Mouse (Mus musculus) MEL (cell line): ENCODE data around the gene Rragc. TPM values are rescaled to one million over a fixed set of nuclear protein-coding genes. Genes with fewer than 3 reads are reported as not detected.

Source experiments
- DNase-seq: peaks from one replicate; pipeline ENCODE4 v3.0.0; 2011; ENCODE audit warnings: low read depth, low spot score
- H3K27ac ChIP-seq: 2 replicates; pipeline ENCODE4 v1.5.1; 2012; ENCODE audit warnings: low read depth, mild to moderate bottlenecking, control low read depth, low read length, moderate library complexity; ENCODE audit not compliant: control insufficient read depth
- H3K27me3 ChIP-seq, 2 experiments: fragments of 150-350 bp in 1 of 2; sonication (generic) in 1 of 2; 2 replicates each; pipeline ENCODE4 v1.6.1; 2012; ENCODE audit warnings: low read length in 2 of 2, mild to moderate bottlenecking in 2 of 2, improper control_type of control experiment in 1 of 2, moderate library complexity in 1 of 2; ENCODE audit not compliant: insufficient read depth in 2 of 2, control insufficient read depth in 1 of 2
- H3K36me3 ChIP-seq, 2 experiments: 2 replicates each; pipeline ENCODE4 v1.6.1; 2012 to 2014; ENCODE audit warnings: low read length in 2 of 2, improper control_type of control experiment in 1 of 2, inconsistent platforms in 1 of 2, mild to moderate bottlenecking in 1 of 2; ENCODE audit not compliant: insufficient read depth in 2 of 2, control insufficient read depth in 1 of 2
- H3K4me1 ChIP-seq, 2 experiments: fragments of 150-350 bp in 1 of 2; sonication (generic) in 1 of 2; 2 replicates each; pipeline ENCODE4 v1.6.1; 2012; ENCODE audit warnings: low read length in 2 of 2, improper control_type of control experiment in 1 of 2, mild to moderate bottlenecking in 1 of 2; ENCODE audit not compliant: insufficient read depth in 2 of 2, control insufficient read depth in 1 of 2
- H3K4me3 ChIP-seq, 2 experiments: fragments of 150-350 bp in 1 of 2; sonication (generic) in 1 of 2; 2 replicates each; pipeline ENCODE4 v1.5.1; 2012; ENCODE audit warnings: low read depth in 2 of 2, low read length in 2 of 2, mild to moderate bottlenecking in 2 of 2, moderate library complexity in 2 of 2, control low read depth in 1 of 2, improper control_type of control experiment in 1 of 2; ENCODE audit not compliant: control insufficient read depth in 1 of 2, insufficient read depth in 1 of 2
- H3K79me2 ChIP-seq: 2 replicates; pipeline ENCODE4 v1.6.1; 2012; ENCODE audit warnings: mild to moderate bottlenecking, low read length, moderate library complexity; ENCODE audit not compliant: control insufficient read depth, poor library complexity, insufficient read depth
- H3K9ac ChIP-seq: 2 replicates; pipeline ENCODE4 v1.6.1; 2012; ENCODE audit warnings: low read depth, mild to moderate bottlenecking, control low read depth, low read length, moderate library complexity; ENCODE audit not compliant: control insufficient read depth, poor library complexity, severe bottlenecking
- H3K9me3 ChIP-seq: fragments of 150-350 bp; sonication (generic); replicated peaks from 2 replicates; pipeline ENCODE4 v1.6.1; 2012; ENCODE audit warnings: mild to moderate bottlenecking, low read length, improper control_type of control experiment, moderate library complexity; ENCODE audit not compliant: insufficient read depth
- BHLHE40 ChIP-seq: IDR thresholded peaks from 2 replicates; pipeline ENCODE4 v1.6.1; 2012; ENCODE audit warnings: low read depth, mild to moderate bottlenecking, inconsistent platforms, low read length, improper control_type of control experiment, borderline replicate concordance
- CHD1 ChIP-seq: IDR thresholded peaks from 2 replicates; pipeline ENCODE4 v1.6.1; 2012; ENCODE audit warnings: low read depth, mild to moderate bottlenecking, inconsistent platforms, low read length, improper control_type of control experiment
- CHD2 ChIP-seq: IDR thresholded peaks from 2 replicates; pipeline ENCODE4 v1.6.1; 2011; ENCODE audit warnings: low read length, improper control_type of control experiment
- CTCF ChIP-seq, 3 experiments: IDR thresholded peaks in 2 of 3; conservative IDR thresholded peaks in 1 of 3; 2 replicates each; pipeline ENCODE4 v1.5.1; 2011 to 2012; ENCODE audit warnings: low read length in 3 of 3, low read depth in 2 of 3, mild to moderate bottlenecking in 2 of 3, improper control_type of control experiment in 1 of 3, inconsistent platforms in 1 of 3, mixed read lengths in 1 of 3, moderate library complexity in 1 of 3; ENCODE audit not compliant: control insufficient read depth in 1 of 3, insufficient read depth in 1 of 3, poor library complexity in 1 of 3, severe bottlenecking in 1 of 3
- E2F4 ChIP-seq: IDR thresholded peaks from 2 replicates; pipeline ENCODE4 v1.6.1; 2011; ENCODE audit warnings: low read depth, low read length, improper control_type of control experiment, borderline replicate concordance
- ELF1 ChIP-seq: IDR thresholded peaks from 2 replicates; pipeline ENCODE4 v1.6.1; 2014; ENCODE audit warnings: low read depth, mild to moderate bottlenecking, inconsistent platforms, low read length, improper control_type of control experiment, moderate library complexity
- ETS1 ChIP-seq: IDR thresholded peaks from 2 replicates; pipeline ENCODE4 v1.6.1; 2012; ENCODE audit warnings: low read depth, mild to moderate bottlenecking, inconsistent platforms, low read length, improper control_type of control experiment, moderate library complexity
- GABPA ChIP-seq: IDR thresholded peaks from 2 replicates; pipeline ENCODE4 v1.6.1; 2012; ENCODE audit warnings: low read depth, mild to moderate bottlenecking, inconsistent platforms, low read length, improper control_type of control experiment, moderate library complexity
- KAT2A ChIP-seq: conservative IDR thresholded peaks from 2 replicates; pipeline ENCODE4 v1.6.1; 2012; ENCODE audit warnings: low read depth, low read length, improper control_type of control experiment, inconsistent platforms
- MAFK ChIP-seq: IDR thresholded peaks from 2 replicates; pipeline ENCODE4 v1.6.1; 2011; ENCODE audit warnings: low read depth, mild to moderate bottlenecking, low read length, improper control_type of control experiment, borderline replicate concordance
- MAX ChIP-seq: IDR thresholded peaks from 2 replicates; pipeline ENCODE4 v1.6.1; 2011; ENCODE audit warnings: low read length, improper control_type of control experiment
- MAZ ChIP-seq: IDR thresholded peaks from 2 replicates; pipeline ENCODE4 v1.6.1; 2012; ENCODE audit warnings: low read depth, mild to moderate bottlenecking, inconsistent platforms, low read length, improper control_type of control experiment
- MEF2A ChIP-seq: IDR thresholded peaks from 2 replicates; pipeline ENCODE4 v1.6.1; 2014; ENCODE audit warnings: low read depth, mild to moderate bottlenecking, inconsistent platforms, low read length, improper control_type of control experiment; ENCODE audit not compliant: poor library complexity, insufficient replicate concordance, severe bottlenecking; ENCODE audit errors: extremely low read depth
- MXI1 ChIP-seq: IDR thresholded peaks from 2 replicates; pipeline ENCODE4 v1.6.1; 2011; ENCODE audit warnings: mild to moderate bottlenecking, low read depth, low read length, improper control_type of control experiment
- MYB ChIP-seq: IDR thresholded peaks from 2 replicates; pipeline ENCODE4 v1.6.1; 2011; ENCODE audit warnings: mild to moderate bottlenecking, low read depth, low read length, improper control_type of control experiment
- NELFE ChIP-seq: IDR thresholded peaks from 2 replicates; pipeline ENCODE4 v1.6.1; 2011; ENCODE audit warnings: low read depth, low read length, improper control_type of control experiment
- NRF1 ChIP-seq: IDR thresholded peaks from 2 replicates; pipeline ENCODE4 v1.6.1; 2014; ENCODE audit warnings: low read depth, mild to moderate bottlenecking, inconsistent platforms, low read length, improper control_type of control experiment, moderate library complexity; ENCODE audit not compliant: poor library complexity, insufficient read depth, severe bottlenecking
- POLR2A ChIP-seq, 2 experiments: IDR thresholded peaks; 2 replicates each; pipeline ENCODE4 v1.6.1; 2011 to 2012; ENCODE audit warnings: low read length in 2 of 2, mild to moderate bottlenecking in 2 of 2, control low read depth in 1 of 2, improper control_type of control experiment in 1 of 2, low read depth in 1 of 2, moderate library complexity in 1 of 2; ENCODE audit not compliant: control insufficient read depth in 1 of 2, insufficient read depth in 1 of 2, poor library complexity in 1 of 2
- POLR2AphosphoS2 ChIP-seq: IDR thresholded peaks from 2 replicates; pipeline ENCODE4 v1.6.1; 2011; ENCODE audit warnings: low read length, improper control_type of control experiment
- RCOR1 ChIP-seq: IDR thresholded peaks from 2 replicates; pipeline ENCODE4 v1.6.1; 2012; ENCODE audit warnings: low read depth, mild to moderate bottlenecking, inconsistent platforms, low read length, improper control_type of control experiment
- SIN3A ChIP-seq: IDR thresholded peaks from 2 replicates; pipeline ENCODE4 v1.6.1; 2012; ENCODE audit warnings: low read length, improper control_type of control experiment, inconsistent platforms
- SMC3 ChIP-seq: IDR thresholded peaks from 2 replicates; pipeline ENCODE4 v1.6.1; 2011; ENCODE audit warnings: low read depth, low read length, improper control_type of control experiment
- TAL1 ChIP-seq: IDR thresholded peaks from 2 replicates; pipeline ENCODE4 v1.6.1; 2012; ENCODE audit warnings: mild to moderate bottlenecking, inconsistent platforms, low read length, moderate library complexity, mixed read lengths
- TBP ChIP-seq: IDR thresholded peaks from 2 replicates; pipeline ENCODE4 v1.8.0; 2011; ENCODE audit warnings: low read depth, low read length, improper control_type of control experiment
- TCF12 ChIP-seq: IDR thresholded peaks from 2 replicates; pipeline ENCODE4 v1.6.1; 2014; ENCODE audit warnings: low read depth, mild to moderate bottlenecking, inconsistent platforms, low read length, improper control_type of control experiment, moderate library complexity
- USF1 ChIP-seq: IDR thresholded peaks from 2 replicates; pipeline ENCODE4 v1.6.1; 2014; ENCODE audit warnings: low read depth, mild to moderate bottlenecking, inconsistent platforms, low read length, improper control_type of control experiment, moderate library complexity
- USF2 ChIP-seq, 2 experiments: IDR thresholded peaks; 2 replicates each; pipeline ENCODE4 v1.6.1; 2011 to 2012; ENCODE audit warnings: improper control_type of control experiment in 2 of 2, low read length in 2 of 2, borderline replicate concordance in 1 of 2, inconsistent platforms in 1 of 2, low read depth in 1 of 2, mild to moderate bottlenecking in 1 of 2; ENCODE audit not compliant: insufficient read depth in 1 of 2
- ZKSCAN1 ChIP-seq: IDR thresholded peaks from 2 replicates; pipeline ENCODE4 v1.6.1; 2012; ENCODE audit warnings: low read depth, mild to moderate bottlenecking, inconsistent platforms, low read length, improper control_type of control experiment, moderate library complexity
- ZNF384 ChIP-seq: IDR thresholded peaks from 2 replicates; pipeline ENCODE4 v1.6.1; 2012; ENCODE audit warnings: low read depth, mild to moderate bottlenecking, inconsistent platforms, low read length, improper control_type of control experiment
- polyA plus RNA-seq, 2 experiments: library from polyadenylated mRNA; stranded (reverse) in 1 of 2; unstranded in 1 of 2; fragments of >175 nt in 1 of 2; fragments of >200 nt in 1 of 2; gene quantifications; 2 replicates each; pipeline versions ENCODE4 v1.2.1 to v1.2.4; 2012; ENCODE audit warnings: low replicate concordance in 2 of 2, low read depth in 1 of 2; ENCODE audit not compliant: insufficient read length in 2 of 2, insufficient read depth in 1 of 2, missing spikeins in 1 of 2
- total RNA-seq: library from RNA; depleted of rRNA; stranded (reverse); fragments of 300-350 nt; gene quantifications from 2 replicates; pipeline ENCODE4 v1.2.3, GENCODE M21; 2012

Gene Rragc
- total and polyA plus RNA-seq, 3 experiments: 21.0 to 36.6 TPM; not detected in 1

GRCm38 (mm10) chr4:123903432-123903831, 13.8 kb upstream of the Rragc start:
- H3K27ac ChIP-seq: no peak overlapping the region; the same call in 1 of the 2 replicates
- H3K36me3 ChIP-seq: peaks cover 0 to 20% of the 10 kb centered on the region in 2 experiments; a peak in 2 of 4 replicates
- H3K27me3 ChIP-seq: no peaks in the 10 kb centered on the region
- H3K9me3 ChIP-seq: no peaks in the 10 kb centered on the region
- peak; percentile 38 for DNase-seq
- TF ChIP-seq MAX (no peak), CTCF (IDR thresholded peaks at IDR 0.05 in 2 of 3, conservative IDR thresholded peaks at IDR 0.05 in 1 of 3; ENCODE audit: control insufficient read depth in 1 of 3, insufficient read depth in 1 of 3, low read depth in 2 of 3, low read length in 3 of 3, poor library complexity in 1 of 3, severe bottlenecking in 1 of 3) (0 out of 6 replicates have a peak, but pooled peaks of 1 of the 3 experiments have one; percentile 4)
- H3K4me3 ChIP-seq: no peak overlapping the region
- H3K9ac ChIP-seq: no peak overlapping the region
- H3K79me2 ChIP-seq: peaks cover 16% of the 10 kb centered on the region
- peaks cover 4% of the 10 kb centered on the region in 2 experiments; a peak in 3 of 4 replicates for H3K4me1 ChIP-seq

- Histone ChIP-seq H3K27ac (peak within 1 kb of the TSS; percentile 69), H3K4me1 (peaks cover 4% of the 10 kb centered on the region in 2 experiments; a peak in 3 of 4 replicates), H3K79me2 (peaks cover 20% of the 10 kb centered on the region)
- peak; percentile 90 for TF ChIP-seq BHLHE40
- no peak for TF ChIP-seq E2F4
- TF ChIP-seq KAT2A: peak; percentile 64; the same call in 1 of the 2 replicates
- no peak for TF ChIP-seq CHD1
- no peak for TF ChIP-seq GABPA
- TF ChIP-seq CHD2: no peak
- peak; percentile 87 for TF ChIP-seq MAX
- TF ChIP-seq MAFK: no peak
- TF ChIP-seq POLR2AphosphoS2: peak; percentile 54; the same call in 1 of the 2 replicates
- TF ChIP-seq ELF1: peak; percentile 93
- TF ChIP-seq SMC3: no peak
- no peak for TF ChIP-seq ZKSCAN1
- TF ChIP-seq MAZ: 0 out of 2 replicates have a peak, but pooled peaks have one; percentile 53
- TF ChIP-seq TBP: peak; percentile 54; the same call in 1 of the 2 replicates
- no peak; the same call in 1 of the 2 replicates for TF ChIP-seq TCF12
- 0 out of 2 replicates have a peak, but pooled peaks have one; percentile 3 for TF ChIP-seq RCOR1
- TF ChIP-seq MXI1: peak; percentile 98
- TF ChIP-seq NELFE: peak; percentile 67
- TF ChIP-seq MEF2A: no peak
- TF ChIP-seq TAL1: no peak
- no peak for TF ChIP-seq ETS1
- TF ChIP-seq NRF1: peak; percentile 99
- no peak for TF ChIP-seq USF2 (IDR thresholded peaks at IDR 0.05; ENCODE audit: borderline replicate concordance in 1 of 2, insufficient read depth in 1 of 2, low read depth in 1 of 2, low read length in 2 of 2)
- peak; percentile 59 for TF ChIP-seq ZNF384
- peak; percentile 32 for TF ChIP-seq USF1
- no peak for TF ChIP-seq MYB
- TF ChIP-seq SIN3A: peak; percentile 99
- TF ChIP-seq POLR2A (IDR thresholded peaks at IDR 0.05; ENCODE audit: control insufficient read depth in 1 of 2, insufficient read depth in 1 of 2, low read depth in 1 of 2, low read length in 2 of 2, poor library complexity in 1 of 2): peak; percentile 59 to 68; a peak in 2 of 4 replicates
Observed at GRCm38 (mm10) chr4:123904333-123905125, 12.7 kb upstream of the Rragc start, which contains the start of gene Mycbp. Mycbp (plus strand) TSS chr4:123904832.

More at GRCm38 (mm10) chr4:123904333-123905125, 12.7 kb upstream of the Rragc start, which contains the start of gene Mycbp:
- peak; percentile 98 for DNase-seq
- Histone ChIP-seq H3K27me3 (no peaks in the 10 kb centered on the region), H3K9ac (peak within 1 kb of the TSS; percentile 93), H3K4me3 (peak within 1 kb of the TSS; percentile 85 to 96), H3K36me3 (peaks cover 0 to 20% of the 10 kb centered on the region in 2 experiments; a peak in 2 of 4 replicates), H3K9me3 (no peaks in the 10 kb centered on the region)
